Mouse (Mus musculus): ENCODE results near the gene Gtf3c5. TPM values are rescaled to one million over a fixed set of nuclear protein-coding genes. Genes with fewer than 3 reads are reported as not detected.

The Gtf3c5 gene
- polyA plus RNA-seq, 1 experiment from 2014 or later = 24.9 TPM

DNA sequence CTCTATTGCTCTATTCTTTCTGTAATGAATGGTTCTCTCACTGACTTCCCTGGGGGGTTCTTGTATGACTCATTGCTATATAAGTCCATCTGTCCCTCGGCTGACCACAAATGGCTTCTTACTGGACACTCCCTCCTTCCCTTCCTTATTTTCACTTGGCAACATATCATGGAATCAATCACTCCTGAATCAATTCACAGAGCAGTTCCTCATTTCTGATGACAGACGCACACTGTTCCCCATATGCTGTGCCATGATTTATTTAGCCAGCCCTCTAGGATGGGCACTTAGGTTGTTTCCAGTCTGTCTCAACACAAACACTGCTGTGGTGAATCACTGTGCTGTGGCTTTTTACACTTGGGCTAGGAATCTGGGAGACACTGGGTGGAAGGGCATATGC is 7.9 kb upstream of the Gtf3c5 start:
- H3K4me2 ChIP-seq = no peak overlapping the region
- WGBS (ENCODE audit: insufficient replicate concordance) = 44% methylated on average over 2 of the region's 2 CpGs

DNA sequence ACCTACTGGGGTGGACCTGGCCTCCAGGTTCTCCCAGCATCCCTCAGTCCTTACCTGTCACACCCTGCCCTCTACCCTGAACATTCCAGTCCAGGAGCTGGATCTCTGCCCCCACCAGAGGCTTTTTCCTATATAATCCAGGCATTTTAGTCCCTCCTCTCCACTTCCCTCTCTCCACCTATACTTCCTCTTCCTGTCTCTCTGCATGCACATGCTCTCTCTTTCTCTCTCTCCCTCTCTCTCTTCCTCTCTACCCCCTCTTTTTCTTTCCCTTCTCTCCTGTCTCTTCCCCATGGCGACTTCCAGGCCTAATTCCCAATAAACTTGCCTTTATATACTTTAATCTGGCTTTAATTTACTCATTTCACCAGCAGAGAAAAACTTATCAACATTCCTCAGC is 5.0 kb upstream of the Gtf3c5 start:
- WGBS (ENCODE audit: insufficient replicate concordance) = 13% methylated on average over 1 of the region's 1 CpGs
- no peak overlapping the region for H3K9ac ChIP-seq
- no peaks in the 10 kb centered on the region for H3K36me3 ChIP-seq
- no peaks in the 10 kb centered on the region for H3K9me3 ChIP-seq (replicated peaks)
- ATAC-seq = no peak
- H3K4me2 ChIP-seq = no peak overlapping the region
- H3K4me1 ChIP-seq = peaks cover 32% of the 10 kb centered on the region
- H3K4me3 ChIP-seq = no peak overlapping the region
- no peak overlapping the region for H3K27ac ChIP-seq
- H3K27me3 ChIP-seq (replicated peaks) = peaks cover 8% of the 10 kb centered on the region

More for the DNA sequence above, 7.9 kb upstream of the Gtf3c5 start:
- no peak for ATAC-seq
- Histone ChIP-seq H3K4me3 (no peak overlapping the region), H3K36me3 (no peaks in the 10 kb centered on the region), H3K9me3 (replicated peaks) (no peaks in the 10 kb centered on the region), H3K9ac (no peak overlapping the region), H3K4me1 (peaks cover 50% of the 10 kb centered on the region), H3K27me3 (replicated peaks) (peaks cover 8% of the 10 kb centered on the region), H3K27ac (no peak overlapping the region)

DNA sequence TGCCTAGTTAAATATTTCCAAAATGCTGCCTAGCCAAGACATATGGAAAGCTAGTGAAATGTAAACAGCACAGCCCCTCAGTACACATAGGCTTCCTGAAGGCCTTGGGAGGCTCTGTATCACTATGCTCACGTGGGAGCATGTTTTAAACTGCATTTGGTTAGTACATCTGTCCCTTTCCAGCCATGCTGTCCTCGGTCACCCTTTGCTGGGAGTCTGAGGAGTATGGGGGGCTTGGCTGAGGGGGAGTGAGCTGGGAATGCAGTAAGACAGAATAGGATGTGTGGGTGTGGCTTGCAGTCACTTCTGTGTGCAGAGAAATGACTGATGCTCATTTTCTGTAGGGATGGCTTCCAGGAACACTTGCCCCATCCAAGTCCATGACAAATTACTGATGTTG is 2.2 kb upstream of the Gtf3c5 start:
- H3K27me3 ChIP-seq (replicated peaks) = peaks cover 5% of the 10 kb centered on the region; the same call in 1 of the 2 replicates
- H3K4me1 ChIP-seq = peaks cover 38% of the 10 kb centered on the region
- H3K9me3 ChIP-seq (replicated peaks) = no peaks in the 10 kb centered on the region
- H3K27ac ChIP-seq = no peak overlapping the region
- no peak overlapping the region for H3K4me3 ChIP-seq
- no peak overlapping the region for H3K9ac ChIP-seq
- no peak for ATAC-seq
- no peak overlapping the region for H3K4me2 ChIP-seq
- WGBS (ENCODE audit: insufficient replicate concordance) = 40% methylated on average over 2 of the region's 2 CpGs
- peaks cover 4% of the 10 kb centered on the region; the same call in 1 of the 2 replicates for H3K36me3 ChIP-seq

DNA sequence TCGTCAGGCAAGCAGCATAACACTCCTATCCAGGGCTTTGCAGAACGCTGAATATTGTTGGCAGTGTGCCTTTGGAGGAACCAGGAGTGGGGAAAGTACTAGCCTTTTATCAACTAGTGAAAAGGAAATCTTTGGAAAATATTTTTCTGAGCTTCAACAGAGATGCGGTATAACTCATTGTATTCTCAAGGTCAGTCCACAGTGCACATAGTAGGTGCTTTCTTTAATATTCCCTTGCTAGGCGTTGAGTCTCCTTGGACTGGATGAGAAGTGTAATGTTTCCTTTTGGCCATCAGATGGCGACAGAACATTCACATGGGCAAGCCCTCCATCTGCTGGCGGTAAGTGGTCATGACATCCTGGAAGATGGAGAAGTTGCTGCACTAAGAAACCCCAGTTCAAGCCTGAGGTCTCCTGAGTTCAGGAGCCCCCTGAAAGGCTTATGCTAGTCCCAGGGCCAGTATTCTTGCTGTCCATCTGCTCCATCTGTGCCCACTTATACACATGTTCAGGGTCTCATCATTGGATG is 1.6 kb upstream of the Gtf3c5 start:
- 17% methylated on average over 6 of the region's 6 CpGs for WGBS (ENCODE audit: insufficient replicate concordance)

DNA sequence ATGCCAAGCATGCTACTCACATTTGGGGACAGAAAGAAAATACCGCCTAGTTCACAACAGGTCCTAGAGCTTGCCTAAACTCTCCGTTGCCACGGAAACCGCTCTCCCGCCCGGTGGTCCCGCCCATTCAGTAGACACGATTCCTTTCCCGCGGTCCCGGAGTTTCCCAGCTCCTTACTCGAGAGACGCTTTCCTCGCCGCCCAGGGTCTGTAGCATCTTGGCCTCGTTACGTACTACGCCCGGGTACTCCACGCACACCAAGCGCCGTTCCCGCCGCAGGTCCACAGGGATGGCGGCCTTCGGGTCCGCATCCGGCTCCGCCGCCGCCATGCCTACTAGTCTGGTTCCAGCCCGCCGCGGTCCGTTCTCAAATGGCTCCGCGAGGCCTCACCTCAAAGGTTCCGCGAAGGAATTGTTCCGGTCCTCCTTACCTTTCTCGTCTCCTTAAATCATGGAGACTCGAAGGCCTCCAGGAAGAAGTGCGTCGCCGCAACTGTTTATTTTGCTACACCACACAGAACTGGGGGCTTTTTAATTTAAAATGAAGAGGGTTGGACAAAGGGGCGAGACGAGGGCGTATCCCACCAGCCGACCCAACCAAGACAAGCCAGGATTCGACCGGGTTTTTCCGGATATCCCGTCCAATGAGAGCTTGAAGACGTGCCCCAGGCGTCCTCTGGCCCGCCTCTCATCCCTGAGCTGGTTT is 751 bp downstream of the Gtf3c5 start:
- ATAC-seq = peak; percentile 88
- peaks cover 32% of the 10 kb centered on the region for H3K36me3 ChIP-seq
- peak overlapping the region; percentile 77 for H3K27ac ChIP-seq
- WGBS (ENCODE audit: insufficient replicate concordance) = under 1% methylated on average over 56 of the region's 56 CpGs
- peaks cover 38% of the 10 kb centered on the region for H3K4me1 ChIP-seq
- no peaks in the 10 kb centered on the region; the same call in 1 of the 2 replicates for H3K27me3 ChIP-seq (replicated peaks)
- H3K9me3 ChIP-seq (replicated peaks) = no peaks in the 10 kb centered on the region
- peak overlapping the region; percentile 76 for H3K4me2 ChIP-seq
- peak overlapping the region; percentile 78 for H3K4me3 ChIP-seq
- peak overlapping the region; percentile 75 for H3K9ac ChIP-seq

More for the DNA sequence above, 1.6 kb upstream of the Gtf3c5 start:
- no peaks in the 10 kb centered on the region; the same call in 1 of the 2 replicates for H3K27me3 ChIP-seq (replicated peaks)
- no peak overlapping the region for H3K4me3 ChIP-seq
- H3K27ac ChIP-seq = no peak overlapping the region
- no peak for ATAC-seq
- H3K36me3 ChIP-seq = peaks cover 9% of the 10 kb centered on the region
- peaks cover 38% of the 10 kb centered on the region for H3K4me1 ChIP-seq
- no peak overlapping the region for H3K4me2 ChIP-seq
- H3K9ac ChIP-seq = no peak overlapping the region
- H3K9me3 ChIP-seq (replicated peaks) = no peaks in the 10 kb centered on the region

DNA sequence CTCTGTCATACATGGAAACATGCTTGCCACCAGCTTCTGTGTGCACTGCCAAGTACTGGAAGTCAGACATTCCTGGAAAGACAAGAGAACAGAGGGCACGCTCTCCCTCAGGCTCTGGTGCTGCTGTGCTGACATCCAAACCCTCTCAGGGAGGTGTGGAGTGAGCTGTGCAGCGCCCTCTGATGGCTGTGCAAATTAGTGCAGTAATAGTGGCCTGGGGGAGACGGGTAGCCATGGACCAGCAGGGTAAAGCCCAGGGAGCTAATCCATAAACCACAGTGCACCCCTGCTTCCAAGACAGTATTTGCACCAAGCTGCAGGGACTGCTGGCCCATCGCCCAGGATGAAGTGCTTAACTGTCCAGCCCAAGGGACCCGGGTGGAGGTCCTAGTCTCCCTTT is 5.5 kb downstream of the Gtf3c5 start:
- Histone ChIP-seq H3K36me3 (peaks cover 80% of the 10 kb centered on the region), H3K4me3 (no peak overlapping the region), H3K27ac (no peak overlapping the region), H3K27me3 (replicated peaks) (no peaks in the 10 kb centered on the region), H3K9ac (no peak overlapping the region), H3K4me2 (no peak overlapping the region), H3K4me1 (peaks cover 16% of the 10 kb centered on the region), H3K9me3 (replicated peaks) (no peaks in the 10 kb centered on the region)
- WGBS (ENCODE audit: insufficient replicate concordance) = 73% methylated on average over 5 of the region's 5 CpGs
- no peak for ATAC-seq

DNA sequence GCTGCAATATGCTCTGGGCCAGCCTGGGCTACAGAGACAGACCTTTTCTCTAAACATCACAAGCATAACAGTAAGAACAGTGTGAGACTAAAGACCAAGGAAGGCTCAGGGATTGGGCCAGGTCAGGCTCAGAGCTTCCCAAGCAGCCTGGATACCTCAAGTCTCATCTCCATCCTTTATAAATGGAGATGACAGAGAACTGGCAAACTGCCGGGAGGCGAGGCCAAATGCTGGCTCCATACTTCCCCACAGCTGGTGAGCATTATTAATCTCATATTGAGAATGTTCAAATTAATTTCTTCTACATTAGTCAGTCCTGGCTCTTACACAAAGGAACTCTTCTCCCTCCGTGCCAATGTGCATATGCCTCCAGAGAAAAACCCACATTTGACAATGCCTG is 6.7 kb downstream of the Gtf3c5 start:
- no peaks in the 10 kb centered on the region for H3K9me3 ChIP-seq (replicated peaks)
- H3K36me3 ChIP-seq = peaks cover 91% of the 10 kb centered on the region
- peaks cover 10% of the 10 kb centered on the region for H3K4me1 ChIP-seq
- 88% methylated on average over 3 of the region's 3 CpGs for WGBS (ENCODE audit: insufficient replicate concordance)
- no peaks in the 10 kb centered on the region for H3K27me3 ChIP-seq (replicated peaks)
- H3K4me2 ChIP-seq = no peak overlapping the region
- no peak for ATAC-seq
- H3K4me3 ChIP-seq = no peak overlapping the region
- H3K9ac ChIP-seq = no peak overlapping the region
- H3K27ac ChIP-seq = no peak overlapping the region

DNA sequence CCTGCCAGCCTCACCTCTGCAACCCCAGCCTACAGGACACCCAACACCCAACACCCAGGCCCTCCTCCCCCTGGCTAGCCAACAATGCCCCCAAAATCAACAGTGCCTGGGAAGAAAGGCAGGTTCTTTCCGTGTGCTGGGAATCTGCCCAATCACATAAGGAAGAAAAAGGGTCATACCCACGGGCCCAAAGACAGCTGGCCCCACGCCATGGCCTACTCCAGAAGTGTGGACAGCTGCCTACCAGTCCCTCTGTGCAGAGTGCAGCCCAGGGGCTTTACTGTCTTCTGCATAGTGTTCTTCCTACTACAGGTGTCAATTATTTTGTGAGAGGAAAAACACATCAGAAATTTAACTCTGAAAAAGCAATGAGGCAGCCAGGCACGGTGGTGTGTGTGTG is 8.2 kb downstream of the Gtf3c5 start:
- no peak overlapping the region for H3K4me2 ChIP-seq
- WGBS (ENCODE audit: insufficient replicate concordance) = 77% methylated on average over 4 of the region's 4 CpGs
- H3K27ac ChIP-seq = no peak overlapping the region
- no peak overlapping the region for H3K9ac ChIP-seq
- H3K9me3 ChIP-seq (replicated peaks) = no peaks in the 10 kb centered on the region
- no peak for ATAC-seq
- H3K4me1 ChIP-seq = no peaks in the 10 kb centered on the region
- H3K27me3 ChIP-seq (replicated peaks) = no peaks in the 10 kb centered on the region
- peaks cover 98% of the 10 kb centered on the region for H3K36me3 ChIP-seq
- H3K4me3 ChIP-seq = no peak overlapping the region

DNA sequence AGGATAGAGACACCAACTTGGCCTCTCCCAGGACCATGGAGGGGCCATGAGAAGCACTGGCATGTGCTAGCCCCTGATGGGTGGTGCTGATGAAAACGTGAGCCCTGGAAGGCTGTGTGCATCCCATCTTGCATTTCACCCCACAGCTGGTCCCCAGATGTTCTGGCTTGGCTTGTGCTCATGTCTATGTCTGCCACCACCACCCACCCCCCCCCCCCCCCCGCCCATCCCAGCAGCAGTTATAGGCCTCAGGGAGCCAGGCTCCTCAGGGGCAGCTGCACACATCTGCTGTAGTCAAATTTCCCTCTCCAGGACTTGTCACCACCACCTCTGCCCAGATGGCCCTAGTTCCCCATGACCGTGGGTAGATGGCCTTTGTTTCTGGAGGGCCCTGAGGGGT is 13.6 kb downstream of the Gtf3c5 start:
- no peaks in the 10 kb centered on the region for H3K4me1 ChIP-seq
- no peak overlapping the region for H3K4me2 ChIP-seq
- no peaks in the 10 kb centered on the region for H3K27me3 ChIP-seq (replicated peaks)
- WGBS (ENCODE audit: insufficient replicate concordance) = 82% methylated on average over 2 of the region's 3 CpGs
- no peak for ATAC-seq
- no peak overlapping the region for H3K9ac ChIP-seq
- no peak overlapping the region for H3K4me3 ChIP-seq
- no peaks in the 10 kb centered on the region for H3K9me3 ChIP-seq (replicated peaks)
- H3K27ac ChIP-seq = no peak overlapping the region
- peaks cover 95% of the 10 kb centered on the region for H3K36me3 ChIP-seq

DNA sequence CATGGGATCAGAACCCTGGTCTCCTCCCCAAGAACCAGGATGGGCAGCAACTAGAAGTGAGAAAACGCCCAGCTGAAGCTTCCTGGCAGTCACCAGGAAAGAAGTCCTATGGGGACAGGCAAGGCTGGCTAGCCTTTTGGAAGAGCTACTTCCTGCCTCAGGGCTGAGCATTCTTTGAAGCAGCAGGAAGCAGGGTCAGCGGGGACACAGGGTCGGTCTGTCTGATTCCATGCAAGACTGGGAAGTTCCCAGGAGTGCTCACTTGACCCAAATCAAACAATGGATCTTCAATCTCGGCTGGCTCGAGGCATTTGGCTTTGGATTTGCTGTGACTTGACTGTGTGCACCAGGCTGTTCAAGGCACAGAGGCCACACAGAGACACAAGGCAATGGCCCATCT is 17.0 kb downstream of the Gtf3c5 start:
- no peaks in the 10 kb centered on the region for H3K4me1 ChIP-seq
- 57% methylated on average over 5 of the region's 5 CpGs for WGBS (ENCODE audit: insufficient replicate concordance)
- no peak overlapping the region for H3K9ac ChIP-seq
- H3K27me3 ChIP-seq (replicated peaks) = no peaks in the 10 kb centered on the region
- H3K9me3 ChIP-seq (replicated peaks) = no peaks in the 10 kb centered on the region
- no peak overlapping the region for H3K4me3 ChIP-seq
- ATAC-seq = no peak
- no peak overlapping the region for H3K4me2 ChIP-seq
- peaks cover 61% of the 10 kb centered on the region for H3K36me3 ChIP-seq
- no peak overlapping the region for H3K27ac ChIP-seq

DNA sequence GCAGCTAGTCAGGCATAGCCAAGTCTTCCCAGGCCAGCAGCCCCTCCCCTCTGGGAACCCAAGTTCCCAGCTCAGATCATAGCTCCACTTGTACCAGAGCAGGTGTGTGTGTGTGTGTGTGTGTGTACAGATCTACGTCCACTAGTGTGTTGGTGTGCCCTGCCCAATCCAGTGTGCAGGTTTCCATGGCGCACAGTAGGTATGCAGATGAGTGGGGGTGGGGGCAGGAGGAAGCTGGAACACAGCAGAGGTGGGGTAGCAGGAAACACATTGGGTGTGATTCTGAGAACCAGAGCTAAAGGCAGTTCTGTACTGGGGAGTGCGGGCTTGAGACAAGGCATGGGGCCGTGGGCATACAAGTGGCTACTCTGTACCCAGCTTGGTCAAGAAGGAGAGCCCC is 19.2 kb downstream of the Gtf3c5 start:
- WGBS (ENCODE audit: insufficient replicate concordance) = 69% methylated on average over 4 of the region's 4 CpGs
- ATAC-seq = no peak

DNA sequence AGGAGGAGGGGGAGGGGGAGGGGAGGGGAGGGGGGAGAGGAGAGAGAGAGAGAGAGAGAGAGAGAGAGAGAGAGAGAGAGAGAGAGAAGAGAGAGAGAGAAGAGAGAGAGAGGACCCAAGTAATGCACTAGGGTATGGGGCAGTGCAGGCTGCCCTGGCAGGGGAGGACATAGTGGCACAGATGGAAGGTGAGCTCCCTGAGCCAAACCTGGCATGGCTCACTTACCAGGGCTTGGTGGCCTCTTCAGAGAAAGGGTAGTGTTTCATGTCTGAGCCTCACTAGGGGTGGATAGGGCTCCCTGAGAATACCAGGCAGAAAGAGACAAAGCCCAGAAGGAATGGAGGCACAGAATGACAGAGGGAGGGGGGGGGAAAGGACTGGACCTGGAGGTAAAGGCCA is 19.7 kb downstream of the Gtf3c5 start:
- no peak overlapping the region for H3K27ac ChIP-seq
- H3K4me2 ChIP-seq = no peak overlapping the region
- no peak overlapping the region for H3K4me3 ChIP-seq
- no peaks in the 10 kb centered on the region for H3K27me3 ChIP-seq (replicated peaks)
- H3K9me3 ChIP-seq (replicated peaks) = no peaks in the 10 kb centered on the region
- H3K9ac ChIP-seq = no peak overlapping the region
- no peak for ATAC-seq
- peaks cover 34% of the 10 kb centered on the region for H3K36me3 ChIP-seq
- no peaks in the 10 kb centered on the region for H3K4me1 ChIP-seq

More for the DNA sequence above, 19.2 kb downstream of the Gtf3c5 start:
- Histone ChIP-seq H3K9me3 (replicated peaks) (no peaks in the 10 kb centered on the region), H3K27ac (no peak overlapping the region), H3K4me3 (no peak overlapping the region), H3K9ac (no peak overlapping the region), H3K27me3 (replicated peaks) (no peaks in the 10 kb centered on the region), H3K4me1 (no peaks in the 10 kb centered on the region), H3K4me2 (no peak overlapping the region), H3K36me3 (peaks cover 40% of the 10 kb centered on the region)

DNA sequence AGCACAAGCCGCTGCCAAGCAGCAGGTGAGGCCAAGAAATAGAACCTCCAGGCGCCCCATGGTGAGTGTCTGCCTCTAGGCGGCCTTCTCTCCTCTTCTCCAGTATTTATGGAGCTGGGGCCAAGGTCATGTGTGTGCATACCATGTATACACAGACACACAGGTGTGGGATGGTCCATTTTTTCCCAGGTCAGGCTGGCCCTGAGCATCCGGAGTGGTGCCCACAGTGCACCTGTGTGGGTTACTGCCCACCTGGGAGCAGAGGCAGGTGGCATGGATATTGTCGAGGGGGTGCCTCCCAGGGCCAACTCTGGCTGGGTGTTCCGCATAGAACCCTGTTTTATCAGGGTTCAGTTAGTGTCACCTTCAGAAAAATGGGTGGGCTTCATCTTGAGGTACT is 20.2 kb downstream of the Gtf3c5 start, which contains the start of gene Cel:
TSS of gene Cel (minus strand) at position 101 of the 400 bp plus-strand sequence.
- H3K36me3 ChIP-seq = peaks cover 29% of the 10 kb centered on the region
- no peak within 1 kb of the TSS for H3K9ac ChIP-seq
- no peaks in the 10 kb centered on the region for H3K9me3 ChIP-seq (replicated peaks)
- H3K4me1 ChIP-seq = no peaks in the 10 kb centered on the region
- no peaks in the 10 kb centered on the region for H3K27me3 ChIP-seq (replicated peaks)
- no peak for ATAC-seq
- H3K4me2 ChIP-seq = no peak within 1 kb of the TSS
- no peak within 1 kb of the TSS for H3K27ac ChIP-seq
- 60% methylated on average over 6 of the region's 6 CpGs for WGBS (ENCODE audit: insufficient replicate concordance)
- H3K4me3 ChIP-seq = no peak within 1 kb of the TSS

All from liver, embryonic 12.5 days (tissue).